Mouse (Mus musculus) cerebellum, adult (tissue): ENCODE measurements at regions not wholly inside any gene's neighbourhood (a gene's known extent, or its start where the extent isn't known, plus 50 kb on each side); places are given as distances from the start of the nearest gene placed in this dataset.

Experiments used
- ATAC-seq: cut with Nextera tagmentation; 2 replicates; pipeline ENCODE4 v1.9.2; 2017; ENCODE audit warnings: mild to moderate bottlenecking, moderate library complexity, mixed read lengths; ENCODE audit not compliant: insufficient number of reproducible peaks, low FRiP score, low TSS enrichment

DNA sequence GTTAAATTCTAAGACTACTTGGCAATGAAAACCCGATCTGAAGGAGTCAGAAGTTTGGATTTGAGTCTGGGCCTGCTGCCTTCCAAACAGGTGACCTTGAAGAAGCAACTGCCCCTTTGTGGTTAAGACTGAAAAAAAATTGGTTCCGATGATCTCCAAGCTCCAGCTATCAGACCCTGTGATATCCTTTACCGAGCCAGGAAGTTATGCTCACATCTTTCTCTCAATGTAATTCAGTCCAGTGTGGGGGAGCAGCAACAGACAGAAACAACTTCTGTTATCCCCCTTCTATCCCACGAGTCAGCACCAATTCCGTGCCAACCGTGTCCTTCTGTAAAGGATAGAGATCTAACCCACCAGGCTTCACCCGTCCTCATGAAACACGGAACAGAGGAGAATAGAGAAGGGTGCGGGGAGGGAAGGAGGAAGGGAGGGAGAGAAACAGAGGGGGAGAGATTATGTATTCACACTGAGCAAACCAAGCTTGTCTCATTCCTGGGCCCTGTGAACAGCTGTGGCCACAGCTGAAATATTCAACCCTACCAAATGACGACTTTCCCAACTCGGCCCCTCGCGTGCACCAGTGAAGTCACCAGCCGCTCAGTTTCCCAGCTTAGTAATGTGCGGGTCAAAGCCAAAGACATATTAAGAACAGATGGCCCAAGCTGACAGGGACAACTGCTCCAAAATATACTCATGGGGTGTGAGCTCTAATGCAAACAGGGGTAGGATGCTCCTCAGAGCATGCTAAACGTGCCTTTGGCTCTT, 164.9 kb downstream of the Gas1 start:
- no peak for ATAC-seq

DNA sequence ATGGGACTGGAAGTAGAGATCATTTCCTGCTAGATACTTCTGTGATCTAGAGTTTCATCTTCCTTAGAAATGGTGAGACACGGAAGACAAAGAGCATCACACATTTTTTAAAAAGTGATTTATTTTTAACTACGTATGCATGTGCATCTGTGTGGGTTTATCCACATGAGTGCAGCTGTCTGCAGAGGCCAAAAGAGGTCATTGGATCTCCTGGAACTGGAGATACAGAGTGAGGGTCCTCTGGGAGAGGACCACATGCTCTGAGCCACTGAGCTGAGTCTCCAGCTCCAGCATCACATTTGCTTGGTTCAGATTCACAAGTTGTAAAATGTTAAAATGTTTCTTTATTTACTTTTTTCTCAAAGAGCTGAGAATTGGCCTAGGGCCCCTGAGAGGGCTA, 166.1 kb downstream of the Gas1 start:
- ATAC-seq: no peak

DNA sequence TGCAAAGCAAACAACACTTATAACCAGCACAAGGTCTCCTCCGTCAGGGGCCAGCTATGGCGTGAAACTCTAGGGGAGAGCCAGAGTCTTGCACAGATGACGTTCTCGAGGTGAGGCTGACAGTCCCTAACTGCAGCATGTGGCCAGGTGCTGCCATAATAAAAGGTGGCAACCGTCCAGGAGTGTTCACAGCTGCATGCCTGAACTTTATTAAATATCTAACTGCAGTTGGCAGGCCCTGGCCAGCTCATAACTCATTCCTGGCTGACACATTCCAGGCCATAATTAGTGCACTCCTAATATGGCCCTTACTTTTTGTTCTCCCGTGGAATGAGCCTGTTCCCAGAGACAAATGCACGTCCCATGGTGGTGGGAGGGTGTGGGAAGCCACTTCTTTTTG, 169.6 kb downstream of the Gas1 start:
- no peak for ATAC-seq

DNA sequence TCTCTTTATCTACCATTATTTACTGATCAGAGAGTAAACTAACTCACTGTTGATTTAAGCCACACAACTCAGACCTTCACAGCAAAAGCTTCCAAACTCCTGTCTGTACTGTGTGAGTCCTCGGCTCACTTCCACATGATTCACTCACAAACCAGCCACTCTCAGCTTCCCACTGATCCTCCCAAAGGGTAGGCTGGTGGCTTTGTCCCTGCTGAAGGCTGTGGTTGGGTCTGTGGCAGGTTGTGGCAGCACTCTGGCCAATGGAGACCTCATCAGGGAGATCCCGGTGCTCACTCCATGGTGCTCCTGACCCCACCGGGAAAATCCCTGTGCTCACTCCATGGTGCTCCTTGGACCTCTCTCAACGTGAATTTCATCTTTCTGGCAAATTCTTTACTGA, 170.1 kb downstream of the Gas1 start:
- ATAC-seq: no peak

DNA sequence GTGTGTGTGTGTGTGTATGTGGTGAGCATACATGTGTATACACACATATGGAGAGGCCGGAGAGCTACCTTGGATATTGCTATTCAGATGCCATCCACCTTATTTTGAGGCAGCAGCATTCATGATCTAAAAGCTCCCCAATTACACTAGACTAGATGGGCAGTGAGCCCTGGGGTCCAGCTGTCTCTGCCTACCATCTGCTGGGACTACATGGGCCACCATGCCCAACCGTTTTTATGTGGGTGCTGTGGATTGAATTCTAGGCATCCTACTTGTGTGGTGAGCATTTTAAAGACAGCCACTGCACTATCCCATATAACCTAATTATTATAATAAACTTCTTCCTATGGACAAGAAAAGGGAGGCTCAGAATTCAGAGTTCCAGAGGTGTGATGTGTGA, 172.6 kb downstream of the Gas1 start:
- no peak for ATAC-seq

DNA sequence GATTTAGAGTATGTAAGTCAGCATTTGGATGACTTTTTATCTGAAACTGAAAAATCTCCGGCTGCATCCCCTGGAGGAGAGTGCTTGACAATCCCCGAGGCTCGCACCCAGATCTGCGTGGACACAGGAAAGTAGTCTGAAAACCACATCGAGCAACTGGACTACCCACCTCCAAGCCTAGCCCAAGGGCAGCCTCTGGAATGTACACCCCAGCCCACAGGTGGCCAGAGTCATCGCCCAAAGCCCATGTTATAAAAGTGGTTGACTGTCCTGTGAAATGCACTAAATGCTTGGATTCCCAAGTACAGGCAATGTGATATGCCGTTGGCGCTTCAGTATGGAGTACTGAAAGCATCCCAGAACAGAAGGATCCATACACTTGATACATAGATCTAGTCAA, 175.1 kb downstream of the Gas1 start:
- ATAC-seq: no peak

DNA sequence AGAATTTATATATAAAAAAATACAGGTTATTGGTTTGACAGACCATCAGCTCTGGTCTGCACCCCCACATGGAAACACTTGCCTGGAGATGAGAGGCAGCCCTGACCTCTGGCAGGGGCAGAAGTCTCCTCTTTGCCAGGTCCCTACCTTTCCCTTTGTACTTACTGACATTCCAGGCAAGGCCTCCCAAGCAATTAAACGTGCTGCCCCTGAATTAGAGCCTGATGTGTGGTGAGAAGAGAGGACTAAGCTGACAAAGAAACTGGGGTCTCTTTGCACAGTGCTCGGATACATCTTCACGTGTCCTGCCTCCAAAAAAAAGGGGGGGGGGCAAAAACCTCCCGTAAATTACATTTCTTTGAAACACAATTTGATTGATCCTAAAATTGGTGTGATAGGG, 175.5 kb downstream of the Gas1 start:
- no peak for ATAC-seq

DNA sequence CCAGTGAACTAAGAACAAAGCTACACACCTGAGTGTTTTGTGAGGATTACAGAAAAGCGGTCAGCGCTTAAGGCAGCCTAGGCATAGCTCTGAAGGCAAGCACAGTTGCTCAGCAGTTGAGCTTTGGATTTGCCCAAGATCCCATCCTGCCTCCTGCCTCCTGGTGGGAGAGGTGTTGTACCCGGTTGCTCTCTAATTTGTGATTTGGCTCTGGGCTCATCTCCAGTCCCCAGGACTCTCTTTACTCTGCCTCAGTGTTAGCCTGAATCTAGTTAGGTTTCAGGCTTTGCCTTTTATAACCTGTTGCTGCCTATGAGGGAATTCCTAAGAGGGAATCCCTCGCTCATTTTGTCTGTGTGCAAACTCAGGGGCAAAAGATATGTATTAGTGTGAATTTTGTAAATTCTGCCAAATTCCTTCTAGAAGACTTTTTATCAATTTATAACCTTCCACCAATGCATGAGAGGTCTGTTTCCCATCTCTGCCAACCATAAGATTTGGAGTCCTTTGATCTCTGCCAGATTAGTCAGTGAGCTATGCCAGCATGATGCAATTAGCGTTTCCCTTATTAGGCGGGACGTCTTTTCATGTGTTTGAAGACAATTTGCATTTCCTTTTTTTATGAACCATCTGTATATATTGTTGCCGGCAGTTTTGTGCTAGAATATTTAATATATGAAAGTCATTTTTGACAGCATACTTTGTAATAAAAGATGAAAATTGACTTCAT, 176.4 kb downstream of the Gas1 start:
- no peak for ATAC-seq

DNA sequence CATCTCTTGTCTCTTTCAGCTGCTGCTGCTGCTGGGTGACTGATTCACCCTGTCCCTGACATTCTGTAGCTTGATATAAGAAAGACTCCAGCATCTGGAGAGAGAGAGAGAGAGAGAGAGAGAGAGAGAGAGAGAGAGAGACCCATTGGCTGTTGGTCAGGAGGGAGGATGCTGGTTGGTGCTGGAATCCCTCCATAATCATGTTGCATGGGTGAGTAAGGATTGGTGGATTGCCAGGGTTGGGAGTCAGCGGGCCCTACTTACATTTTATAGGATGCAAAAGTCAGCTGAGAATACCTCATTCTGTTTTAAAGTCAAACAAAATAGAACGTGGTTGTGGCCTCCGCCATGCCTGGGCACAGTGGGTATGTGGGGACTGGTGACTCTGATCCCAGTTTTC, 174.5 kb upstream of the Tut7 start:
- ATAC-seq: no peak

DNA sequence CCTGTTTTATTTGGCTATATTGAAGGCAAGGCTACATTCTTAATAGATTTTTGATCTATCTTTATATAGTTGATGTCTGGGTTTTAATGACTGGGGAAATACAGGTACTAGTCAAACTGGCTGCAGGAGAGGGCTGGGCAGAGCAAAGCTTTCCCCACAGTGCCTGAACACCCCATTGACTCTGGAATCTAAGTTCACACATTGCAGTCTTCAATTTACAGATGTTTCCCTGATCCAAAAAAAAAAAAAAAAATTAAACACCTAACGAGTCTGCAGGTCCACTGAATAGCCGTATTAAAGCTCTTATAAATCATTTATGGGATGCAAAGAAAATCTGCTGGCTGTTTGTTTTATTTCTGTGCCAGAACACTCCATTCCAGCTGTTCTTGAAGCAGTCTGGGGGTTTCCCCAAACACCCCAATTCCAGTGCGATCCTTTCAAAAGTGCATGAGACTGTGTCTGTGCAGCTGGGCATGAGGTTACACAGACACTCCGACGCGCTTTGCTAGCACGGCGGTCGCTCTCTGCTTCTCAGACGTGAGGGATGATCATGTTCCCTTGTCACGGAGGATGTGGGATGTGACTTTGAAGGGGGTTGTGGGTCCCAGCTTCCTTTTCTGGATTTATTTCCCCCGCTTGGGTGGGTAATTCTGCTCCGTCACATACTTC, 173.3 kb upstream of the Tut7 start:
- no peak for ATAC-seq

DNA sequence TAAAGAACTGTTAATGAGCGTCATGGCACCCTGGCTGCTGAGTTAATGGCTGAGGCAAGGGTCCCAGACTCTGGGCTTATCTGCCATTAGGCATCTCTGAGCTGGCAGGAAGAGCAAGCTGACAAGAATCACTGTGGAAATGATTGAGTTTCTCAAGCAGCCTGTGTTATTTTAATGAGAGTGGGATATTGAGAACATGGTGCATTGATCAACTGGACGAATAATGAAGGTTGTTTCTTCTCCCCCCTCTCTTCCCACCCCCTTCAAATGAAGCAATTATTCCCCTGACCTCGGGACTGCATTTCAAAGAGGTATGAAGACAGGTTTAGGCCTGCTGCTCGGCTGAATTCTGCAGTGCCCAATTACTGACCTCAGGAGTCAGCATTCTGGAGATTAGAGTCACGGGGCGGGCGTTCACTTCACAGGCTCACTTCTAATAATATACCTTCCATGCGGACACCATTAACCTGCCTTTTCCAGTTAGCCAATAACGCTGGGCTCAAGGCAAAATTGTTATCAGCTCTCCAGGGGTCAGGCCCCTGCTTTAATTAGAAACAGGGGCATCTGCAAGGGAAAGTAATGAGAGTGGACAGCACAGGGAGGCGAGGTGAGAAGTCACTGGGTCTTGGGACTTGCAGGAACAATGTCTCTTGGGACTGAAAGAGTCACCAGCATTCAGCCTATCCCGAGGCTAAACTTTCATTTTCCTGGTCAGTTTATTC, 170.0 kb upstream of the Tut7 start:
- ATAC-seq: no peak

DNA sequence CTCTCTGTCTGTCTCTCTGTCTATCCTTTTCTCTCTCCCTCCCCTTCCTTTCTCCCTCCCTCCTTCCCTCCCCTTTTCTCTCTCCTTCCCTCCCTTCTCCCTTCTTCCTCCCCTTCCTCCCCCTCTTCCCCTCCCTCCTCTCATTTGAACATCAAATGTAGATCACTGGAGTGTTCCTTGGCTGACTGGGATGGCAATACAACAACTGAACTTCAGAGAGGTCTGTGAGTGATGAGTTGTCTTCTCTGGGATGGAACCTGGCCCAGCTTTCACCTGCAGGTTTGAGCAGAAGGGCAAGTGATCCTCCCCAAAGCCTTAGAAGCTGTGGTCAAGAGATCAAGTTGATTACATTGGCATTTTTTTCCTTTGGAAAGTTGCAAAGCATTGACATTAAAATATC, 169.4 kb upstream of the Tut7 start:
- no peak for ATAC-seq

DNA sequence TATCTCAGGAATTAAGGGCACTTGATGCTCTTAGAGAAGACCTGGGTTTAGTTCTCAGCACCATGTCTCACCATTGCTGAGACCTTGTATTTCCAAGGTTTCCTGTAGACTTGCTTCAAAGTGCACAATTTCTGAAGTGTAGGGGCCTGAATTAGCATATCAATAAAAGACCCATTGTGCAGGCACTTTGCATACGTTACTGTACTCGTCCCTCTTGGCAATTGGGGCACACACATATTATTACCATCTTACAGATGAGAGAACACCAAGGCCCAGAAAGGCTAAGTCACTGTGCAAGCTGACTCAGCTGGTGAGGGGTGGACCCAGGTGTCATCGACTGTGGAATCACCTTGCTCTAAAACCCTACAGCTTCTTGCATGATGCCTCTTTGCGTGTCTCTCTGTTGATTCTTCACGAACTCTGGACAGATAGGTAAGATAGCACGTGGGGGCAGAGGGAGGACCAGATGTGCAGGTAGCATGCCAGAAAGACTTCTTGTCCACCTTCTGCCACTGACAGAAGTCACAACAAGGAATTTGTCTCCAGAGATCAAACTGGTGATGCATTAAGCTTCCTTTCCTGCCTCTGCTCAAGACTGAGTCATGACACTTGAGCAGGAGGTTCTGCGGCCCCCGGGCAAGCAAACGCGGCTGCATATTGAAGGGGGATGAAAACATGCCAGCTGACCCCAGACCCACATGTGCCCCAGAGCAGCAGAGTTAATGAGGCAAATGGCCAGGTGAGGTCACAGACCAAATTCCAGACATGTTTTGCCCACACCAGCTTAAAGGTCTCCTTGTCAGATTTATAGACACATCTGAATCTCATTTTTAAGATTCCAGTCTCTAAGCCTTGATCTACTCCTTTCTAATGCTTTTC, 167.7 kb upstream of the Tut7 start:
- no peak for ATAC-seq

DNA sequence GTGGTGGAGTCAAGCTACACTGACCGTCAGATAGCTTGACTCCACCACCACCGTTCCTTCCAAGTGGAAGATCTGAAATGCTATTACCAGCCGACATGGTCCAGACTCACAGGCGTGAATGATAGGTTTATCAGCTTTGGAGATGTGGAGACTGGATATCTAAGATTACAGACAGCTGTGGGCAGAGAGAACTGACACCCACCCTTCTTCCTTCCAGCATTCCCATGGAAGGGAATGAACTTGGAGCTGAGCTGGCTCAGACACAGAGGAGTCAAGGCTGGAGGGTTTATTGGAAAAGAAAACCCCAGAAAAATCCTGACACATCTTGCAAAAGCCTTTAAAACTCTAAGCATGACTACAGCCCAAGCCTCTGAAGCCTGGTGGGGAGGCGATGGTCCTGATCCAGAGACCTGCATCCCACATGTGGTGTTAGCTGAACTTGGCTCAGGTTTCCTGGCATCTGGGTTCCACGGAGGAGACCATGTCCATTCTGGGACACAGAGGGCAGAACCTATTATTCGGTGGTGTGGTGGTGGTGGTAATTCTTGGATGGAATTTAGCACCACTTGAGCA, 165.5 kb upstream of the Tut7 start:
- no peak for ATAC-seq

DNA sequence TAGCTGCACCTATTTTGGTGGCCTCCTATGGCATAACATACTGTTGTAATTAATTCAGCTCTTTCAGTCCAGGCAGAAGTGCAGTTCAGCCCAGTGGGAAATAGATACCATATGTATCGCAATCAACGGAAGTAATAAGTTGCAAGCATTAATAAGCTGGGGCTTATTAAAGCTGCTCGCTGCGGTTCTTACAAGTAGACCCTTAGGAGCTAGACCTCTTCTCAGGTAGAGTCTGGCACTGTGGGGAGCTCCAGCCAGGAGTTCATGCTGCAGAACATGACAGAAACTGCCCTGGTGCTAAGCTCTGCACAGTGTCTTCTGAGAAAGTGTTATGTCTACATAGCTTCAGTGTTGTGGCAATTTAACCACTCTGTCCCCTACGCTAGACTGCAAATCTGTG, 153.5 kb upstream of the Tut7 start:
- no peak for ATAC-seq

DNA sequence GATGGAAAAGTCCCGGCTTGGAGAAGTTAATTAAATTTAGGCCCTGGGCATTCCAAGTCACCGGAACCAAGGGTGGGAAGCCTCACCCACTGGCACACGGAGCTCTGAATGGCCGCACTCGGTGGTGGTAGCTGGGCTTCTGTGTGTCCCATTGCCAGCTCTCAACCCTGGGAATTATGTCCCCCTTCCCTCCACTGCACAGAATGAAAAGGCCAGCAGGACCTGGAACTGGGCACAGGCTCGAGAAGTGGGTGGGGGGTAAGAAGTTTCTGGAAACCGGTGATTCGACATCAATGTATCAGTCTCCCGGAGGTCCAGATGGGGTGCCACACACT, 149.1 kb upstream of the Tut7 start:
- ATAC-seq: no peak

DNA sequence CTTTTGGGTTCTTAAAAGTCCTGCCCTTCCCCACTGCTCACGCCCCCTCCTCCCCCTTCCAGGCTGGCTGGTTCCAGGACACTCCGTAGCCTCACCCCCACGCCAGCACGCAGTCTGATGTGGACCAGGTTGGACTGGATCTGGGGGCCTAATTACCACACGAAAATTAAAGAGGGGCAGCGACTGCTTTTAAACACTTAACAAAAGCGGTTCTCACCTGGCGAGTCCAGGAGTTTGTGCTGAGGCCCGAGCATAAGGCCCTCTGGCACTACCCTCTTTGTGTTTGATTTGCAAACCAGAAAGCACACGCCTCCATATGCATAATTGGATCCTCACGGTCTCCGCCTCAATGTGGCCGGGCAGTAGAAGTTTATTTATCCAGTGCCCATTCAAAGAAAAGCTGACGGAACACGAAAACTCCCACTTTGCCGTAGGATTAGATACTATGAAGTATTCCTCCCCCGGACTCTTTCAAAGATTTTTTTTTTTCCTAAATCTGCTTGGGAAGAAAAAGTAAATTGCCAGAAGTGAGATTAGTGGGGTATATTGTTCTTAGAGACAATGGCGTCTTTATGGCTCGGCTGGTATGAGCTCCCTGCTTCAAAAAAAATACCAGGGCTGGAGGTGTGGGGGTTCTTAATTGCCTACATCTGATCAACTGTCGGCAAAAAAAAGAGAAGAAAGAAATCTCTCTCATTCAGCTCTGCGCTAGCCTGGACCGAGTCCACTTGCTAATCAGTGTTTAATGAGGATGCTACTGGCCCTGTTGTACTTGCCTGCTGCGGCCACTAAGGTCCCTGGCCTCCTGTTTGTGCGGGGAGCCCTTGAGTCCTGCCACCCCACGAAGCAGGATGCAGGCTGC, 148.5 kb upstream of the Tut7 start:
- ATAC-seq: 0 out of 2 replicates have a peak, but pooled peaks have one; percentile 18

DNA sequence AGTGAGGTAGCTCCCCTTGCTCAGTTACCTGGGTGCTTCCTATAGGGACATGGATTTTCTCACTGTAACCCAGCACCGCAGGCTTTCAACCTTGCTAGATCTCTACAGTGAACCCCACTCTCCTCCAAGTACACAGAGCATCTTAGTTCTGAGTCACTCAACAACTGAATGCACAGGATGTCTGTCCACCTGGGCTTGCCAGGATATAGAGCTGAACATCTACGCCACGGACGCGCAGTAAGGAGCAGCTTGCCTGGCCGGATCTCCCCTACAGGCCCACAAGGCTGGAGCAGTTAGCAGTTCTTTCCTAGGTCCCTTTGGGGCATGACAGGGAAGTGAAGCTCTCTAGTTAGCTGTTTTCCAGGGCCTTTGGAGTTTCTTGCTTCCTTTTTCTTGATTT, 147.5 kb upstream of the Tut7 start:
- ATAC-seq: no peak

DNA sequence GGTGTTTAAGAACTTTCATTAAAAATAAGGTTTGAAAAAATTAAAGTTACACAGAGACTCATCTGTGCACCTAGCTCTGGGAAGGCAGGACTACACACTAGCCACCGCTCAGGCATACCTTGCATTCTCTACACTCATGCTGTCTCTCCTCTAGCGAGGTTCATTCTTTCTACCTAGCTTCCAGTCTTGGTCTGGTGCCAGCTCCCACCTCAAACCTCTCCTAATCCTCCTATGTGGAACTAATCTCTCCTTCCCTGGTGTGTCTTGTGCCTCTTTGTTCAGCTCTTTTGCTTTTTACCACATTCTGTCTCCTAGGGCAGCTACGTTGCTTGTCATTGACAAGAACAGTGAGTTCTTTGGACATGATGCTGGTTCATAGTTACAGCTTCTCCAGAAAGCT, 146.5 kb upstream of the Tut7 start:
- ATAC-seq: no peak
